In genomic region chr7:24377091-24377865, GRCm38 (mm10) we compare ENCODE assay signal across 9 mouse cellular contexts. TPM values are rescaled to one million over a fixed set of nuclear protein-coding genes. Genes with fewer than 3 reads are reported as not detected.
DNase-seq lines count a peak whose midpoint lies in the region; ATAC-seq and TF ChIP-seq lines count a peak whose summit lies in the region.
"Had no signal": no experiment of that assay in that cellular context is flagged by ENCODE, and none has a peak within 500 bp of the region (broad histone marks: within the 10 kb centered on the region; RNA-seq: fewer than 3 reads in every experiment).

No protein-coding gene starts in this region.

- H3K9ac ChIP-seq in heart, embryonic 15.5 days, result peak overlapping the region; percentile 47; the same call in 1 of the 2 replicates
- no peak overlapping the region for H3K9ac ChIP-seq in liver, adult 2 months (ENCODE audit: low read depth, low read length)

- H3K36me3 ChIP-seq in E14TG2a.4 (ENCODE audit: insufficient read depth, low read length) (no peaks in the 10 kb centered on the region), myocyte (ENCODE audit: control insufficient read depth, insufficient read depth) (no peaks in the 10 kb centered on the region)
- no peaks in the 10 kb centered on the region for H3K36me3 ChIP-seq in embryonic facial prominence, embryonic 10.5 days (replicated peaks)
- no peaks in the 10 kb centered on the region for H3K36me3 ChIP-seq in heart, embryonic 15.5 days
- H3K36me3 ChIP-seq in liver, adult 2 months (ENCODE audit: control insufficient read depth, insufficient read depth, low read length), result no peaks in the 10 kb centered on the region

- H3K79me2 ChIP-seq in liver, adult 2 months (ENCODE audit: control insufficient read depth, insufficient read depth, low read length), result no peaks in the 10 kb centered on the region
- peaks cover 19% of the 10 kb centered on the region for H3K79me2 ChIP-seq in myocyte (ENCODE audit: control insufficient read depth, insufficient read depth)

- H3K4me2 ChIP-seq in heart, embryonic 15.5 days, result peak overlapping the region; percentile 74
- no peak overlapping the region for H3K4me2 ChIP-seq in myocyte (ENCODE audit: low read depth)

- WGBS in embryonic facial prominence, embryonic 10.5 days, result 7% methylated on average over 49 of the region's 49 CpGs
- WGBS in heart, embryonic 15.5 days, result 6% methylated on average over 49 of the region's 49 CpGs
- WGBS in liver, adult 2 months, result 11% methylated on average over 49 of the region's 49 CpGs

- no peak for TF ChIP-seq CTCF in E14TG2a.4 (conservative IDR thresholded peaks at IDR 0.05; ENCODE audit: low read length)
- TF ChIP-seq CTCF in liver, adult 2 months (IDR thresholded peaks at IDR 0.05; ENCODE audit: low read depth, low read length), result peak; percentile 26; the same call in 1 of the 2 replicates

- no peak for TF ChIP-seq POLR2A in liver, adult 2 months (IDR thresholded peaks at IDR 0.05; ENCODE audit: extremely low read depth, insufficient read depth, low read length)
- TF ChIP-seq POLR2A in myocyte (IDR thresholded peaks at IDR 0.05; ENCODE audit: insufficient read length, low read depth), result no peak

- peaks cover 43% of the 10 kb centered on the region for H3K4me1 ChIP-seq in E14TG2a.4 (replicated peaks; ENCODE audit: low read depth, low read length)
- peaks cover 47% of the 10 kb centered on the region for H3K4me1 ChIP-seq in embryonic facial prominence, embryonic 10.5 days
- H3K4me1 ChIP-seq in heart, embryonic 15.5 days (replicated peaks), result peaks cover 20% of the 10 kb centered on the region
- H3K4me1 ChIP-seq in liver, adult 2 months (ENCODE audit: control insufficient read depth, insufficient read depth, low read length), result no peaks in the 10 kb centered on the region

- no peak overlapping the region for H3ac ChIP-seq in myocyte (ENCODE audit: control insufficient read depth, insufficient read length)

- peak; percentile 61 for ATAC-seq in heart, embryonic 15.5 days (replicated peaks; ENCODE audit: insufficient number of reproducible peaks, insufficient read depth, low FRiP score, low read depth)

- no peaks in the 10 kb centered on the region for H3K9me3 ChIP-seq in E14TG2a.4 (ENCODE audit: low read length)
- no peaks in the 10 kb centered on the region for H3K9me3 ChIP-seq in embryonic facial prominence, embryonic 10.5 days
- H3K9me3 ChIP-seq in heart, embryonic 15.5 days (replicated peaks), result no peaks in the 10 kb centered on the region

- peak overlapping the region; percentile 79 for H3K4me3 ChIP-seq in E14TG2a.4 (replicated peaks; ENCODE audit: low read length)
- H3K4me3 ChIP-seq in embryonic facial prominence, embryonic 10.5 days, result peak overlapping the region; percentile 53
- H3K4me3 ChIP-seq in heart, embryonic 15.5 days, result peak overlapping the region; percentile 42
- no peak overlapping the region for H3K4me3 ChIP-seq in liver, adult 2 months (ENCODE audit: insufficient read depth, low read depth, low read length)
- no peak overlapping the region for H3K4me3 ChIP-seq in myocyte

- H3K27me3 ChIP-seq in E14TG2a.4 (ENCODE audit: insufficient read depth, low read length), result peaks cover 66% of the 10 kb centered on the region
- peaks cover 24% of the 10 kb centered on the region for H3K27me3 ChIP-seq in embryonic facial prominence, embryonic 10.5 days (replicated peaks; ENCODE audit: low read depth, poor library complexity, severe bottlenecking)
- H3K27me3 ChIP-seq in heart, embryonic 15.5 days, result peaks cover 16% of the 10 kb centered on the region
- peaks cover 4% of the 10 kb centered on the region; the same call in 1 of the 2 replicates for H3K27me3 ChIP-seq in liver, adult 2 months (ENCODE audit: control insufficient read depth, insufficient read depth, low read length)
- no peaks in the 10 kb centered on the region for H3K27me3 ChIP-seq in myocyte (ENCODE audit: control insufficient read depth, insufficient read depth, insufficient read length)

- H3K27ac ChIP-seq in embryonic facial prominence, embryonic 10.5 days (replicated peaks), result peak overlapping the region; percentile 78
- no peak overlapping the region for H3K27ac ChIP-seq in heart, embryonic 15.5 days
- H3K27ac ChIP-seq in liver, adult 2 months (replicated peaks; ENCODE audit: insufficient read depth, low read depth, low read length), result no peak overlapping the region

- DNase-seq in T-cell, adult 2 months (ENCODE audit: low spot score), result peak; percentile 63
- DNase-seq in embryonic facial prominence, embryonic 10.5 days (ENCODE audit: low spot score), result peak; percentile 69
- no peak for DNase-seq in liver, adult 2 months (ENCODE audit: extremely low read depth, low read depth, low spot score)
- peak; percentile 90 for DNase-seq in thymus, postnatal 4 days
- no peak for DNase-seq in layer of hippocampus, postnatal 14 days (ENCODE audit: low spot score in 2 of 2)

TF ChIP-seq in myocyte, 11 proteins besides CTCF, POLR2A, EP300 and RAD21:
- TF ChIP-seq TCF12 (IDR thresholded peaks at IDR 0.05; ENCODE audit: insufficient read depth, poor library complexity, severe bottlenecking) (no peak), MYOG (IDR thresholded peaks at IDR 0.05; ENCODE audit: control insufficient read depth in 1 of 3, insufficient read depth in 1 of 3, insufficient read length in 2 of 3, low read depth in 2 of 3) (peak in 2 of 3 experiments; percentile 88 to 90), MYOD1 (IDR thresholded peaks at IDR 0.05; ENCODE audit: control insufficient read depth in 1 of 3, insufficient read length in 2 of 3, low read depth in 2 of 3) (peak in 2 of 3 experiments; percentile 73 to 82)

RNA-seq across cellular contexts. Expression of gene Kcnn4, which starts 7.2 kb away (rescaled TPM):
- 3.0 and 3.5 TPM in 2 replicates for polyA plus RNA-seq in embryonic facial prominence, embryonic 10.5 days (2016; fragmentation: Nextera tagmentation; extraction: Ambion mirVana)
- polyA plus RNA-seq in heart, embryonic 15.5 days (2015; fragmentation: Nextera tagmentation; extraction: Ambion mirVana), result 1.7 and 8.5 TPM in 2 replicates
- total RNA-seq in liver, adult 2 months (2014; rRNA removed), result 0.20 and 0.83 TPM in 2 replicates
- polyA plus RNA-seq in liver, adult 2 months (2012; rRNA removed), result 0.55 and 0.66 TPM in 2 replicates
- 37.4 TPM for polyA plus RNA-seq in myocyte (2012; fragmentation: generic; extraction: Trizol)
- total RNA-seq in layer of hippocampus, postnatal 14 days (2021), result under 1 TPM; 0.41 to 0.81 TPM

RNA-seq across cellular contexts. Expression of gene Smg9, which starts 22.1 kb away (rescaled TPM):
- polyA plus RNA-seq in embryonic facial prominence, embryonic 10.5 days (2016; fragmentation: Nextera tagmentation; extraction: Ambion mirVana), result 25.8 and 26.3 TPM in 2 replicates
- polyA plus RNA-seq in heart, embryonic 15.5 days (2015; fragmentation: Nextera tagmentation; extraction: Ambion mirVana), result 17.1 and 23.8 TPM in 2 replicates
- total RNA-seq in liver, adult 2 months (2014; rRNA removed), result 3.7 and 5.0 TPM in 2 replicates
- polyA plus RNA-seq in liver, adult 2 months (2012; rRNA removed), result 11.7 and 17.8 TPM in 2 replicates
- 17.4 TPM for polyA plus RNA-seq in myocyte (2012; fragmentation: generic; extraction: Trizol)
- total RNA-seq in layer of hippocampus, postnatal 14 days (2021), result 10 to 100 TPM; 29.1 to 33.8 TPM

RNA-seq across cellular contexts. Expression of gene Lypd5, which starts 28.3 kb away (rescaled TPM):
- polyA plus RNA-seq in embryonic facial prominence, embryonic 10.5 days (2016; fragmentation: Nextera tagmentation; extraction: Ambion mirVana), result not detected in 2 replicates
- 0.09 TPM in 1 of 2 replicates, not detected in the other for polyA plus RNA-seq in heart, embryonic 15.5 days (2015; fragmentation: Nextera tagmentation; extraction: Ambion mirVana)
- total RNA-seq in liver, adult 2 months (2014; rRNA removed), result not detected in 2 replicates
- not detected in 2 replicates for polyA plus RNA-seq in liver, adult 2 months (2012; rRNA removed)
- not detected for polyA plus RNA-seq in myocyte (2012; fragmentation: generic; extraction: Trizol)
- not detected for total RNA-seq in layer of hippocampus, postnatal 14 days (2021)
- total RNA-seq: gastrocnemius, adult 8-10 months had no signal

RNA-seq across cellular contexts. Expression of gene Tescl, which starts 43.5 kb away (rescaled TPM):
- polyA plus RNA-seq in embryonic facial prominence, embryonic 10.5 days (2016; fragmentation: Nextera tagmentation; extraction: Ambion mirVana), result 0.17 TPM in 1 of 2 replicates, not detected in the other
- 0.28 TPM in 1 of 2 replicates, not detected in the other for polyA plus RNA-seq in heart, embryonic 15.5 days (2015; fragmentation: Nextera tagmentation; extraction: Ambion mirVana)
- not detected in 2 replicates for total RNA-seq in liver, adult 2 months (2014; rRNA removed)
- not detected in 2 replicates for polyA plus RNA-seq in liver, adult 2 months (2012; rRNA removed)
- polyA plus RNA-seq in myocyte (2012; fragmentation: generic; extraction: Trizol), result 0.05 TPM
- total RNA-seq in layer of hippocampus, postnatal 14 days (2021), result not detected
- total RNA-seq: gastrocnemius, adult 8-10 months had no signal

Comparison
In these comparisons a context has a peak if more than half of its experiments do, and no peak if none do; other contexts are left out.
1. H3K4me3 ChIP-seq: peak in E14TG2a.4 (single experiment), embryonic facial prominence, embryonic 10.5 days (single experiment) and heart, embryonic 15.5 days (single experiment); none in liver, adult 2 months (single experiment) and myocyte (single experiment).
2. DNase-seq: peak in T-cell, adult 2 months (single experiment), embryonic facial prominence, embryonic 10.5 days (single experiment) and thymus, postnatal 4 days (single experiment); none in liver, adult 2 months (single experiment) and layer of hippocampus, postnatal 14 days (0 of 2).